In the genomic region with DNA sequence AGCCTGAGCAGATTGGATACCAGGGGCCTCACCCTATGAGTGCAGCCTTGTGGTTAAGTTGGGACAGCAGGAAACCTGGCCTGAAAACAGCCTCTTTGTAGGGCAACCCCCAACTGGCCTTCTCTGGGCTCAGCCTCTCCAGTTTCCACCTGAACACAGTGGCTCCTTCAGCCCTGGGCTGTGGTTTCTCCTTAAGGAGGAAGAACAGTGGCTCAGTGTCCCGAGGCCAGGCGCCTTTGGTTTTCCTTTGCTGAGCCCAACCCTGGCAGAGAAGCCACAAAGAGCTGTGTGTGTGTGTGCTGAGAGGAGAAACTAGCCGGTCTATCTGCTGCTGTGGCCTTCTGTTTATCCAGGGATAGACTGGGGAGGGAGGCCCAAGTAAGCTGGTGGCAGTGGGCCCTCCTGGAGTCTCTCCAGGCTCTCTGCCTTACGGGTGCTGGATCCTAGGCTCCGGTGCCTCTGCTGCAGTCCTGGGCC, we compare ENCODE assay signal across 8 mouse cellular contexts. TPM values are rescaled to one million over a fixed set of nuclear protein-coding genes. Genes with fewer than 3 reads are reported as not detected.
DNase-seq lines count a peak whose midpoint lies in the region; ATAC-seq lines count a peak whose summit lies in the region.

No protein-coding gene starts in this region.

- DNase-seq in frontal cortex, postnatal 25 days (ENCODE audit: low spot score in 2 of 2): no peak
- DNase-seq in neural tube, embryonic 10.5 days (ENCODE audit: extremely low spot score, low spot score): no peak
- no peak for DNase-seq in spleen, adult 12 weeks (ENCODE audit: low spot score)
- no peak for DNase-seq in adrenal gland, postnatal 14 days

- H3K9me3 ChIP-seq in neural tube, embryonic 13.5 days: no peaks in the 10 kb centered on the region
- no peaks in the 10 kb centered on the region for H3K9me3 ChIP-seq in hindbrain, embryonic 13.5 days
- H3K9me3 ChIP-seq in stomach, embryonic 14.5 days (ENCODE audit: control insufficient read depth, low read depth, low read length): no peaks in the 10 kb centered on the region

- peak overlapping the region; percentile 7; the same call in 1 of the 2 replicates for H3K27ac ChIP-seq in neural tube, embryonic 13.5 days (replicated peaks)
- H3K27ac ChIP-seq in hindbrain, embryonic 13.5 days: peak overlapping the region; percentile 49
- peak overlapping the region; percentile 39; the same call in 1 of the 2 replicates for H3K27ac ChIP-seq in stomach, embryonic 14.5 days (ENCODE audit: low read length)

- H3K4me3 ChIP-seq in neural tube, embryonic 13.5 days: no peak overlapping the region
- no peak overlapping the region for H3K4me3 ChIP-seq in hindbrain, embryonic 13.5 days
- no peak overlapping the region for H3K4me3 ChIP-seq in stomach, embryonic 14.5 days (ENCODE audit: low read depth, low read length)

- WGBS in neural tube, embryonic 13.5 days: 47% methylated on average over 5 of the region's 5 CpGs
- 60% methylated on average over 5 of the region's 5 CpGs for WGBS in hindbrain, embryonic 13.5 days
- 37% methylated on average over 5 of the region's 5 CpGs for WGBS in stomach, embryonic 14.5 days

- H3K4me1 ChIP-seq in neural tube, embryonic 13.5 days (replicated peaks): peaks cover 67% of the 10 kb centered on the region
- peaks cover 67% of the 10 kb centered on the region for H3K4me1 ChIP-seq in hindbrain, embryonic 13.5 days (replicated peaks)
- peaks cover 21% of the 10 kb centered on the region; the same call in 1 of the 2 replicates for H3K4me1 ChIP-seq in stomach, embryonic 14.5 days (ENCODE audit: control insufficient read depth, insufficient read depth, low read length)

- H3K27me3 ChIP-seq in neural tube, embryonic 13.5 days: no peaks in the 10 kb centered on the region
- H3K27me3 ChIP-seq in hindbrain, embryonic 13.5 days: no peaks in the 10 kb centered on the region; the same call in 1 of the 2 replicates
- no peaks in the 10 kb centered on the region for H3K27me3 ChIP-seq in stomach, embryonic 14.5 days (ENCODE audit: control insufficient read depth, insufficient read depth, low read length)

- ATAC-seq in frontal cortex, adult (ENCODE audit: low TSS enrichment): peak; percentile 38; the same call in 1 of the 2 replicates
- ATAC-seq in neural tube, embryonic 13.5 days (ENCODE audit: low read depth): 0 out of 2 replicates have a peak, but pooled peaks have one; percentile 20
- no peak for ATAC-seq in hindbrain, embryonic 13.5 days (ENCODE audit: low FRiP score)
- ATAC-seq in stomach, embryonic 14.5 days (ENCODE audit: insufficient number of reproducible peaks, insufficient read depth, low FRiP score, low read depth): 0 out of 2 replicates have a peak, but pooled peaks have one; percentile 38

- no peak overlapping the region for H3K4me2 ChIP-seq in neural tube, embryonic 13.5 days
- H3K4me2 ChIP-seq in hindbrain, embryonic 13.5 days: no peak overlapping the region
- H3K4me2 ChIP-seq in stomach, embryonic 14.5 days (replicated peaks; ENCODE audit: low read depth, low read length): no peak overlapping the region

- H3K36me3 ChIP-seq in neural tube, embryonic 13.5 days: no peaks in the 10 kb centered on the region
- H3K36me3 ChIP-seq in hindbrain, embryonic 13.5 days: no peaks in the 10 kb centered on the region; the same call in 1 of the 2 replicates
- H3K36me3 ChIP-seq in stomach, embryonic 14.5 days (ENCODE audit: control insufficient read depth, insufficient read depth, low read length): no peaks in the 10 kb centered on the region

- peak overlapping the region; percentile 27; the same call in 1 of the 2 replicates for H3K9ac ChIP-seq in neural tube, embryonic 13.5 days
- H3K9ac ChIP-seq in hindbrain, embryonic 13.5 days: no peak overlapping the region
- H3K9ac ChIP-seq in stomach, embryonic 14.5 days (replicated peaks; ENCODE audit: low read depth, low read length): no peak overlapping the region

RNA-seq across cellular contexts. Expression of gene Rab11fip4, which starts 59.4 kb away (rescaled TPM):
- 24.6 and 25.4 TPM in 2 replicates for polyA plus RNA-seq in neural tube, embryonic 13.5 days (2015; fragmentation: Nextera tagmentation; extraction: Ambion mirVana)
- polyA plus RNA-seq in hindbrain, embryonic 13.5 days (2015; fragmentation: Nextera tagmentation; extraction: Ambion mirVana): 26.1 and 26.9 TPM in 2 replicates
- 1.9 and 3.0 TPM in 2 replicates for polyA plus RNA-seq in stomach, embryonic 14.5 days (2014; fragmentation: Nextera tagmentation; extraction: Ambion mirVana)
- total RNA-seq in adrenal gland, postnatal 14 days (2021): 3.3 and 3.8 TPM in 2 replicates
